Mouse (Mus musculus): ENCODE measurements at regions not wholly inside any gene's neighbourhood (a gene's known extent, or its start where the extent isn't known, plus 50 kb on each side); places are given as distances from the start of the nearest gene placed in this dataset.

- no peak for ATAC-seq (replicated peaks; ENCODE audit: poor library complexity, severe bottlenecking)
These were observed 64.6 kb upstream of the Zdhhc25 start for GRCm38 (mm10) chr15:88535516-88535915.

- ATAC-seq (replicated peaks; ENCODE audit: poor library complexity, severe bottlenecking) = no peak
These were observed 62.9 kb upstream of the Zdhhc25 start for GRCm38 (mm10) chr15:88537190-88537589.

DNA sequence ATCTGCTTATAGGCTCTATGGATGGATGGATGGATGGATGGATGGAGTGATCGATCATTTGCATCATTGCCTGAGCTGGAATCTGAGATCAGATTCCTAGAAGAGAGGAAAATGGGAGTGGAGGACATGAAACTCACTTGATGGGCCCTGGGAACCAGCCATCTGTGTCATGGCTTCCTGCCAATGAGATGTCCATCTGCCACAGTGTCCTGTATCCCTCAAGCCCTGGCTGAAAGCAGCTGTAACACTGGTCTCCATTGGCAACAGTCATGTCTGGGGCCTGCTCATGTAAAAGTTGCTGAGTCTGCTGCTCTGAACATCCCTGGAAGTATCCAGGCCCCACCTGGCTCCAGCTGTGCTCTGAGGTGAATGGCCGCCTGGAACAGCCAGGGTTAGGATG is 57.5 kb upstream of the Zdhhc25 start:
- ATAC-seq (replicated peaks; ENCODE audit: poor library complexity, severe bottlenecking) = no peak

DNA sequence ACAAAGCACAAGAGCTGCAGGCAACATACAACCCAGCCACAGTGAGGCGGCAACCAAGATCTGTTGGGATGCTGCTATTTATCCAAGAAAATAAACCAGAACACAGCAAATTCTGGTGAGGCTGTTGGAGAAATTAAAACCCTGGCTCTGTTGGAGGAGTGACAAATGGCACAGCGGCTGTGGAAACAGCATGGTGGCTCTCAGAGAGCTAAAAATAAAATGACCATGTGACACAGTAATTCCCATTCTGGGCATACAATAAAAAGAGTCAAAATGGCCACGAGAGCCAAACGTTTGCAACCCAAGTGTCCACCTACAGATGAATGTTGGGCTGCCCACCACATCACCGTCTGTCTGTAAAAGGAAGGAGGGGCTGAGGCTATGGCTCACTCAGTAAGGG is 55.9 kb upstream of the Zdhhc25 start:
- ATAC-seq (replicated peaks; ENCODE audit: poor library complexity, severe bottlenecking) = no peak

- ATAC-seq (replicated peaks; ENCODE audit: poor library complexity, severe bottlenecking) = no peak
These were observed 51.8 kb upstream of the Zdhhc25 start for GRCm38 (mm10) chr15:88548261-88548660.
